Mouse (Mus musculus) forebrain, embryonic 14.5 days (tissue): ENCODE data around the gene Calcrl. TPM values are rescaled to one million over a fixed set of nuclear protein-coding genes. Genes with fewer than 3 reads are reported as not detected.

ENCODE experiments used
- ATAC-seq: fragments of 200-750 bp; cut with Nextera tagmentation; 2 replicates; pipeline ENCODE4 v1.8.0; 2017; ENCODE audit warnings: mild to moderate bottlenecking, moderate library complexity
- DNase-seq: peaks from one replicate; pipeline ENCODE4 v3.0.0-alpha.2; 2015; ENCODE audit warnings: low spot score
- H3K27ac ChIP-seq: fragments of 300-500 bp; sonication (generic); 2 replicates; pipeline ENCODE4 v1.5.1; 2014; ENCODE audit warnings: low read depth, mild to moderate bottlenecking, control low read depth, low read length, moderate library complexity
- H3K27me3 ChIP-seq: fragments of 300-500 bp; sonication (generic); replicated peaks from 2 replicates; pipeline ENCODE4 v1.6.1; 2014; ENCODE audit warnings: low read length, control low read depth, mixed read lengths; ENCODE audit not compliant: control insufficient read depth, insufficient read depth
- H3K36me3 ChIP-seq: fragments of 300-500 bp; sonication (generic); 2 replicates; pipeline ENCODE4 v1.6.1; 2014; ENCODE audit warnings: low read length, control low read depth; ENCODE audit not compliant: control insufficient read depth, insufficient read depth
- H3K4me1 ChIP-seq: fragments of 300-500 bp; sonication (generic); 2 replicates; pipeline ENCODE4 v1.6.1; 2014; ENCODE audit warnings: antibody characterized with exemption, low read length, control low read depth; ENCODE audit not compliant: control insufficient read depth, insufficient read depth
- H3K4me2 ChIP-seq: fragments of 300-500 bp; sonication (generic); 2 replicates; pipeline ENCODE4 v1.6.1; 2014; ENCODE audit warnings: mild to moderate bottlenecking, control low read depth, low read length
- H3K4me3 ChIP-seq: fragments of 300-500 bp; sonication (generic); 2 replicates; pipeline ENCODE4 v1.5.1; 2014; ENCODE audit warnings: low read depth, low read length, control low read depth
- H3K9ac ChIP-seq: fragments of 300-500 bp; sonication (generic); 2 replicates; pipeline ENCODE4 v1.6.1; 2014; ENCODE audit warnings: mild to moderate bottlenecking, low read length, control low read depth, moderate library complexity
- H3K9me3 ChIP-seq: fragments of 300-500 bp; sonication (generic); replicated peaks from 2 replicates; pipeline ENCODE4 v1.6.1; 2016; ENCODE audit warnings: low read length, control low read depth, mixed read lengths; ENCODE audit not compliant: control insufficient read depth
- WGBS: fragments of 180-500 bp; shearing (Covaris S2); extraction: QIAGEN DNeasy Blood & Tissue Kit; methylation state at CpG from one replicate; pipeline ENCODE4 v1.1.7; 2014; 5-methylcytosine and 5-hydroxymethylcytosine counted together
- polyA plus RNA-seq: library from polyadenylated mRNA; unstranded; fragments of >200 nt; fragmentation: Nextera tagmentation; extraction: Ambion mirVana; gene quantifications from 2 replicates; pipeline ENCODE4 v1.2.1, GENCODE M21; 2014

Gene Calcrl
- polyA plus RNA-seq, 1 experiment from 2014 or later, result 6.5 TPM

DNA sequence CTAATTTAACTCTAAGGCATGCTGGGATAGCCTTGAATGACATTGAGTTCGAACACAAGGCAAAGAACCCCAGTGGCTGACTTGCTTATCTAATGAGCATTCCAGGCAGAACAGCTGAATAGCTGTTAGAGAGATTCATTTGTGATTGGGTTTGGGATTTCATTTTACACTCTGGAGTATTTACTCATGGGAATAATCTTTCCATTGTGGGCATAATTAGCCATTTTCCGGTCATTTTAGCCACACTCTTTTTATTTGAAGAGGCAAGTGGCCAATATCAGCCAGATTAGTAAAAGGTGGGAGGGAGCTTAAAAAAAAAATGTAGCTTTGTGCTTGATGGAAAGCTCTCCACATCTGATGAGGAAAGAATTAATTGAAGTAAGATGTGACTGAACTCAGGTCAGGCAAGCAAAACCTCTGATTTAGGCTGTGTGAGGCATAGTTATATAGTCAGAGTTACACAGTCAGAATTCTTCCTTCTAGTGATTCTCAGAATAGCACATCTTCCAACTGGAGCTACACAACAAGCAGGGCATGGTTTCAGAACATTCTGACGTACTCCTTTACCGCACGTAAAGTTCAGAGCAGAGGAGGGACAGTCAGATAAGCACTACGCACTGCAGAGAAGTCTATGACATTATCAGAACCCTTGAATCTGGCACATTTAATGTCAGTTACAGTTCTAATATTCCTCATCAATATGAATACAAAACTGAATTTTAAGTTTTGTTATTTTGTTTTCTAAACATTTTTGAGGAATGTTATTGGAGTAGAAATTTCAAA is 40.1 kb downstream of the Calcrl start:
- WGBS, result 60% methylated on average over 6 of the region's 6 CpGs

DNA sequence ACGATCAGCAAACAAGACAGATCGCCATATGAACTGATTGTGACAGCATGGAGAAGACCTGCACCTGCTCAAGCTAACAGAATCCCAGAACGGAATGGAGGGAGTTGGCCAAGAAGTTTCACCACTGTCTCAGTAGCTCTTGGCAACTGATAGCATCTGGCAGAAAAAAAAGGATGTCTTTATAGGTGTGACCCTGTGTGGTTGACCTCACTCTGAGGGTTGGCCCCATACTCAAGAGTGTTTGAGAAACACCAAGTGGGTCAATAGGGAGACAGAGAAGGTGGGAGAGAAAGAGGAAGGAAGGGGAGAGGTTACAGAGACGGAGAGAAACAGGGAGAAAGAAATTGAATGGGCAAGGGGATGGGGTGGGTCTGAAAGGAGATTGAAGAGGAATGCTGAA is 41.4 kb downstream of the Calcrl start:
- H3K4me1 ChIP-seq, result no peaks in the 10 kb centered on the region
- H3K27ac ChIP-seq, result no peak overlapping the region
- WGBS, result 86% methylated on average over 4 of the region's 4 CpGs
- H3K4me3 ChIP-seq, result no peak overlapping the region
- no peak overlapping the region for H3K4me2 ChIP-seq
- no peak for ATAC-seq
- DNase-seq, result no peak
- no peak overlapping the region for H3K9ac ChIP-seq
- H3K36me3 ChIP-seq, result no peaks in the 10 kb centered on the region
- H3K27me3 ChIP-seq, result no peaks in the 10 kb centered on the region
- H3K9me3 ChIP-seq, result no peaks in the 10 kb centered on the region

More for the DNA sequence above, 40.1 kb downstream of the Calcrl start:
- no peak overlapping the region for H3K4me2 ChIP-seq
- DNase-seq, result no peak
- no peaks in the 10 kb centered on the region for H3K36me3 ChIP-seq
- no peaks in the 10 kb centered on the region for H3K27me3 ChIP-seq
- H3K27ac ChIP-seq, result no peak overlapping the region
- no peaks in the 10 kb centered on the region for H3K9me3 ChIP-seq
- ATAC-seq, result no peak
- H3K9ac ChIP-seq, result no peak overlapping the region
- no peak overlapping the region for H3K4me3 ChIP-seq
- H3K4me1 ChIP-seq, result no peaks in the 10 kb centered on the region

DNA sequence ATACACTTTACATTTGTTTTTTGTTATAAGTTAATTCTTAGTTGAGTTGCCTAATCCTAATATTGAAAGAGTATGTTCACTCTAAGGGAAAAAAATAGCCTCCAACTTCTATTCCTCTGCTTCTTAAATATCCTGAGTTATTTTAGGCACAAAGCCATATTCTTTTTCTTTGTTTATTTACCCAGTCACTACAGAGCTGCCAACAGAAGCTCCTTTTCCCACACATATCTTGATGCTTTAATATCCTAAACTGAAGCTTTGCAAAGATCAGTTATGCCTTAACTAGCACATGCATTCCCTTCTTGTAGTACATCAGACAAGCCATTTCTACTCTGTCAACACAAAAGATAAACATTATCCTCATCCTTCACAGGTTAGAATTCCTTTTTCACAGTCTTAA is 42.7 kb downstream of the Calcrl start:
- no peak for ATAC-seq
- Histone ChIP-seq H3K36me3 (no peaks in the 10 kb centered on the region), H3K27ac (no peak overlapping the region), H3K4me1 (no peaks in the 10 kb centered on the region), H3K4me2 (no peak overlapping the region), H3K4me3 (no peak overlapping the region), H3K9me3 (no peaks in the 10 kb centered on the region), H3K9ac (no peak overlapping the region), H3K27me3 (no peaks in the 10 kb centered on the region)
- DNase-seq, result no peak

DNA sequence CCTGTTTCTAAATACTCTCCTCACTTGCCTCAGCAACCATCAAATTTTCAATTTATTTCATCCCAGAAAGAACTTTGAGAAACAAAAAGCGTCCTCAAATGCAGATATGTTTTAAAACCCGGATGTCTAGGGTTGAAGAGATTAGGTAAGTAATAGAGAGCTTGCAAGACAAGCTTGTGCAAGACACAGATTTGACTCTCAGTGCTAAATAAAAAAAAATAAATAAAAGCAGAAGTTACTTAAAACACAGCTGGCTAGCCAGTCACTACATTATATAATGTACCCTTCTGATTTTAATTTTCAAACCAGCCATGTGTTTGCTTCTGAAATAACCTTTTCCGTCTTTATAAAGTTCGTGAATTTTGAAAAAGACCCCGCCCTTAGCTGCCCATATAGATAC is 43.2 kb downstream of the Calcrl start:
- Histone ChIP-seq H3K4me3 (no peak overlapping the region), H3K4me1 (no peaks in the 10 kb centered on the region), H3K9me3 (no peaks in the 10 kb centered on the region), H3K27ac (no peak overlapping the region), H3K27me3 (no peaks in the 10 kb centered on the region), H3K4me2 (no peak overlapping the region), H3K36me3 (no peaks in the 10 kb centered on the region), H3K9ac (no peak overlapping the region)
- DNase-seq (no peak), ATAC-seq (no peak)
- WGBS, result 90% methylated on average over 5 of the region's 5 CpGs

DNA sequence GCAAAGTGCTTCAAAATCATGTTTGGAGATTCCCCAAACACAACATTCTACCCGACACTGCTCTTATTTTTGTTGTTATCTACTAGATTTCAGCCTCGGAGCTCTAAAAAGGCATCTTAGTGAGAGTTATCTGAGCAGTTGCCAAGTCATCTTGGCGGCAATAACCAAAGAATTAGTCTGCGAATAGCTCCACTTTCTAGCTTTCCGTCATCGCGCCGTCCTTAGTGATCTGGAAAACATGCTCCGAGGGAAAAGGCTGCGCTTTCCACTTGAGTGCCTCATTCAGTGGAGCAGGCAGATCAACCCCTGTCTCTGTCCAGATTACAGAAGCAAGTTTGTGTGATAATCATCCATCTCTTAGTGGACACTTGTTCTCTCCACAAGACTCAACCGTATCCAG is 44.4 kb downstream of the Calcrl start:
- WGBS, result 78% methylated on average over 11 of the region's 11 CpGs
- Histone ChIP-seq H3K4me1 (no peaks in the 10 kb centered on the region), H3K4me3 (no peak overlapping the region), H3K27ac (no peak overlapping the region), H3K36me3 (no peaks in the 10 kb centered on the region), H3K27me3 (no peaks in the 10 kb centered on the region), H3K9ac (no peak overlapping the region), H3K9me3 (no peaks in the 10 kb centered on the region), H3K4me2 (no peak overlapping the region)
- peak; percentile 50 for DNase-seq
- no peak for ATAC-seq

DNA sequence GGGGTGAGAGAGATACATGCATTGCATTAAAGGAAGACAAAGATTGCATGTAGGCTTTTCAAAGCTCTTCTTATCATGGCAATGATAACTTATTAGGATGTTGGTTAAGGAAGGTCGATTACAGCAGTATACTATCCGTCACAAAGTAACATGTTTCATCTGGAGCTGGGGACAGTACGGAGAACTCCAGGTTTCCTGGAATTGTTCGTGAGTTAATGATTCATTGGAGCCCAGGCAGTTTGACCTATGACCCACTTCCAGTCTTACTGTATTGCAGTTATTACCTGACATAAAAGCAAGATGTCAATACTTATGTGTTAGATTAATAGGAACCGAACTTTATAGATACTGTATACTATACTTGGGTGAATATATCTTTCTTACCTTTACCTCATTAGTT is 46.5 kb downstream of the Calcrl start:
- Histone ChIP-seq H3K27me3 (no peaks in the 10 kb centered on the region), H3K4me3 (no peak overlapping the region), H3K9me3 (no peaks in the 10 kb centered on the region), H3K36me3 (no peaks in the 10 kb centered on the region), H3K4me1 (no peaks in the 10 kb centered on the region), H3K27ac (no peak overlapping the region), H3K4me2 (no peak overlapping the region), H3K9ac (no peak overlapping the region)
- ATAC-seq (no peak), DNase-seq (no peak)
- 90% methylated on average over 5 of the region's 5 CpGs for WGBS

DNA sequence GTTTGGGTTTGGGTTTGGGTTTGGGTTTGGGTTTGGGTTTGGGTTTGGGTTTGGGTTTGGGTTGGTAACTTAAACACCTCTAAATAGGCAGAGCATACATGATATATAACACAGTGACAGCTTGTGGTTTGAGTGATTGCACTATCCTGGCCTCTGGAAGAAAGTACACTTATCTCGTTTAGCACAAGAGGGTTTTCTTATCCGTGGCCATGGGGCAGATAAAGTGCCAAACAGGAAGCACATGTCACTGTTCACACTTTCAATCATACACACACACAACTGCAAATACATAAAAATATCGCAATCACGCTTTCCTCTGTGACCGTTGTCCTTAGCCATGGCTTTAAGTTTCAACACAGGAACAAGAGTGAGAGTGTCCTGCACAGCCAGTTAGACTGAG is 56.0 kb downstream of the Calcrl start:
- Histone ChIP-seq H3K4me3 (no peak overlapping the region), H3K9ac (no peak overlapping the region), H3K27ac (no peak overlapping the region), H3K4me2 (no peak overlapping the region), H3K27me3 (no peaks in the 10 kb centered on the region), H3K36me3 (no peaks in the 10 kb centered on the region), H3K4me1 (no peaks in the 10 kb centered on the region), H3K9me3 (no peaks in the 10 kb centered on the region)
- 81% methylated on average over 5 of the region's 5 CpGs for WGBS
- ATAC-seq, result no peak
- DNase-seq, result no peak

DNA sequence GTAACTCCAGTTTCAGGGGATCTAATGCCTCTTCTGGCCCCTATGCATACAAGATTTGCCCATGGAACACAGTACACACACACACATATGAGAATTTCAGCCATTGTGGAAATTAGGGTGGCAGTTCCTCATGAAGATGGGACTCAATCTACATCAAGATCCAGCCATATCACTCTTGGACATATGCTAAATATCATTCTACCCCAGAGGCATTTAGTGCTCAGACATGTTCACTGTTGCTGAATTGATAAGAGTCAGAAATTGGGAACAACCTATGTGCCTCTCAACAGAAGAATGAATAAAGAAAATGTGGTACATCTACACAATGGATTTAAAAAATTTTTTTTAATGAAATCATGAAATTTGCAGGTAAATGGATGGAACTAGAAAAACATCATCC is 58.5 kb downstream of the Calcrl start:
- Histone ChIP-seq H3K4me3 (no peak overlapping the region), H3K4me1 (no peaks in the 10 kb centered on the region), H3K27me3 (no peaks in the 10 kb centered on the region), H3K4me2 (no peak overlapping the region), H3K9me3 (no peaks in the 10 kb centered on the region), H3K36me3 (no peaks in the 10 kb centered on the region), H3K27ac (no peak overlapping the region), H3K9ac (no peak overlapping the region)
- no peak for DNase-seq
- no peak for ATAC-seq

DNA sequence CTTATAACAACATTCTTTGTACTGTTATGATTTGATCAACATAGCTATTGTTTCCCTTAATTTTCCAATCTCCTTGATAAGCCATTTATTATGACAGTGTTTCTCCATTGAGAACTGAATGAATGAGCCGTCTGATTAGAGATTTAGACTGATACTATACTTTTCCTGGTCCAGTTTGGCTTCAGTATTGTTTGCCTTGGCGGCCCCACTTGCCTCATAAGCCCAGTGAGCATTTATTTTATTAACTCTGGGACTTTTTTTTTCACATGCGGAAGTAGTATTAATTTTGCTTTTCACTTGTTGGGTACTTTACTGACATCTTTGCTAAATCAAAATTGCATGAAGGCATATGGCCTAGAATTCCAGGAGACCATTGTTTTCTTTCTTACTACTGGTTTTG is 59.9 kb downstream of the Calcrl start:
- no peak overlapping the region for H3K9ac ChIP-seq
- H3K27me3 ChIP-seq, result no peaks in the 10 kb centered on the region
- DNase-seq, result no peak
- no peak overlapping the region for H3K27ac ChIP-seq
- 85% methylated on average over 3 of the region's 3 CpGs for WGBS
- H3K4me2 ChIP-seq, result no peak overlapping the region
- ATAC-seq, result no peak
- no peaks in the 10 kb centered on the region for H3K9me3 ChIP-seq
- no peaks in the 10 kb centered on the region for H3K36me3 ChIP-seq
- H3K4me1 ChIP-seq, result no peaks in the 10 kb centered on the region
- H3K4me3 ChIP-seq, result no peak overlapping the region
